Mouse (Mus musculus) limb, embryonic 15.5 days (tissue): ENCODE data around the gene Ugt1a8. TPM values are rescaled to one million over a fixed set of nuclear protein-coding genes. Genes with fewer than 3 reads are reported as not detected.
"Not testable (repeated sequence)": the region's sequence is repeated elsewhere in the genome, so short reads cannot be mapped to it uniquely, and the experiment has no call there.

Experiments used
- ATAC-seq: fragments of 200-750 bp; cut with Nextera tagmentation; 2 replicates; pipeline ENCODE4 v1.8.0; 2017; ENCODE audit warnings: low read depth, moderate TSS enrichment; ENCODE audit not compliant: insufficient number of reproducible peaks, low FRiP score, low TSS enrichment
- H3K27ac ChIP-seq: fragments of 300-500 bp; sonication (generic); 2 replicates; pipeline ENCODE4 v1.5.1; 2015; ENCODE audit warnings: moderate library complexity, mild to moderate bottlenecking, inconsistent platforms
- H3K27me3 ChIP-seq: fragments of 300-500 bp; sonication (generic); 2 replicates; pipeline ENCODE4 v1.6.1; 2015; ENCODE audit warnings: inconsistent platforms
- H3K36me3 ChIP-seq: fragments of 300-500 bp; sonication (generic); 2 replicates; pipeline ENCODE4 v1.6.1; 2015; ENCODE audit warnings: inconsistent platforms
- H3K4me1 ChIP-seq: fragments of 300-500 bp; sonication (generic); 2 replicates; pipeline ENCODE4 v1.6.1; 2015; ENCODE audit warnings: inconsistent platforms
- H3K4me2 ChIP-seq: fragments of 300-500 bp; sonication (generic); 2 replicates; pipeline ENCODE4 v1.6.1; 2015; ENCODE audit warnings: mild to moderate bottlenecking, inconsistent platforms
- H3K4me3 ChIP-seq: fragments of 300-500 bp; sonication (generic); 2 replicates; pipeline ENCODE4 v1.5.1; 2015; ENCODE audit warnings: mild to moderate bottlenecking, inconsistent platforms
- H3K9ac ChIP-seq: fragments of 300-500 bp; sonication (generic); 2 replicates; pipeline ENCODE4 v1.6.1; 2015; ENCODE audit warnings: inconsistent platforms
- H3K9me3 ChIP-seq: fragments of 300-500 bp; sonication (generic); 2 replicates; pipeline ENCODE4 v1.6.1; 2016; ENCODE audit warnings: inconsistent platforms
- WGBS: fragments of 180-500 bp; shearing (Covaris S2); methylation state at CpG from one replicate; pipeline ENCODE4 v1.1.7; 2015; 5-methylcytosine and 5-hydroxymethylcytosine counted together
- polyA plus RNA-seq: library from polyadenylated mRNA; unstranded; fragments of >200 nt; fragmentation: Nextera tagmentation; extraction: Ambion mirVana; gene quantifications from 2 replicates; pipeline ENCODE4 v1.2.1, GENCODE M21; 2015

Ugt1a8 gene
- polyA plus RNA-seq, 1 experiment from 2014 or later, result not detected

DNA sequence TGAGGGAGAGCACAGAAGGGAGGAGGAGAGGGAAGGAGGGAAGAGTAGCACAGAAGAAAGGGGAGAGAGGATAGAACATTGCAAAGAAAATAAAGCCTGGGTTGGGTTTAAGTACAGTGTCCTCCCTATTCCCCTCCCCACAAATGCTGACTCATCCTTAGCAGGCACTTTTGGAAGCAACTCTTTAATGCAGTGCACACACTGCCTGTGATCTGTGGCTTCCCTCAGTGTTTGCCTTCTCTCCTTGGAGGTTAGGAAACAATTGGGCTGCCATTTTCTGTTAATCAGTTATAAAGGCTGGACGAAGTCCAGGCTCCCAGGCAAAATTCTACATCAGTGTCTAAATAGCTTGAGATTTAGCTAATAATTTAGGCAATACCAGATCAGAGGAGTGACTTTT, 52.9 kb downstream of the Ugt1a8 start:
- H3K4me3 ChIP-seq, H3K9ac ChIP-seq, ATAC-seq, H3K9me3 ChIP-seq, H3K36me3 ChIP-seq, H3K27ac ChIP-seq, H3K4me1 ChIP-seq, H3K4me2 ChIP-seq, H3K27me3 ChIP-seq: not testable (repeated sequence)
- WGBS, result 73% methylated on average over 1 of the region's 1 CpGs

- H3K4me3 ChIP-seq, H3K36me3 ChIP-seq, ATAC-seq, H3K27me3 ChIP-seq, H3K9me3 ChIP-seq, H3K9ac ChIP-seq, H3K4me1 ChIP-seq, H3K4me2 ChIP-seq, H3K27ac ChIP-seq: not testable (repeated sequence)
- WGBS, result 2% methylated on average over 5 of the region's 5 CpGs
Measured at GRCm38 (mm10) chr1:88143966-88144675, 56.5 kb downstream of the Ugt1a8 start.

DNA sequence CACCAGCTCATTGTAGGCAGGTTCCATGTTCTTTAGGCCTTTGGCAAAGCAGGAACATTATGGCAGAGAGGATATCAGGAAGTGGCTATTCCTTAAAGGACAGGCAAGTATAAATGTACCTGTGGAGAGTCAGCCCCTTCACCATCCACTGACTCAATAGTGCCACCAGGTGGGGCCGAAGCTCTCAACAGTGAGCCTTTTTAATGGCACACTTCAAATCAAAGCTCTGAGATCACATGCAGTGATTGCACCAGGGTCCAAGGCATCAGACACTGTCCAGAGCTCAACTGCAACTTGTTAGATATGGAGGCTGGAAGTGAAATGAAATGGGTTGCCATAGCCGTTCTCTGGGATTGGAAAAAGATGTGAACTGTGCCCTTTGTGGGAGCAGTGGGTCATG, 57.7 kb downstream of the Ugt1a8 start:
- not testable (repeated sequence) for H3K27ac ChIP-seq, ATAC-seq, H3K4me1 ChIP-seq, H3K9me3 ChIP-seq, H3K36me3 ChIP-seq, H3K4me2 ChIP-seq, H3K4me3 ChIP-seq, H3K9ac ChIP-seq, H3K27me3 ChIP-seq
- WGBS, result 62% methylated on average over 2 of the region's 2 CpGs

- not testable (repeated sequence) for H3K4me2 ChIP-seq, H3K27me3 ChIP-seq, H3K9me3 ChIP-seq, ATAC-seq, H3K4me3 ChIP-seq, H3K9ac ChIP-seq, H3K4me1 ChIP-seq, H3K27ac ChIP-seq, H3K36me3 ChIP-seq
- WGBS, result 71% methylated on average over 2 of the region's 2 CpGs
Measured at GRCm38 (mm10) chr1:88150133-88150532, 62.5 kb downstream of the Ugt1a8 start.

GRCm38 (mm10) chr1:88158430-88158829, 70.8 kb downstream of the Ugt1a8 start:
- Histone ChIP-seq H3K36me3 (no peaks in the 10 kb centered on the region), H3K4me3 (no peak overlapping the region), H3K27ac (no peak overlapping the region), H3K27me3 (no peaks in the 10 kb centered on the region), H3K4me1 (no peaks in the 10 kb centered on the region), H3K9me3 (no peaks in the 10 kb centered on the region), H3K9ac (no peak overlapping the region), H3K4me2 (no peak overlapping the region)
- 78% methylated on average over 2 of the region's 2 CpGs for WGBS
- ATAC-seq, result no peak

- H3K4me3 ChIP-seq, result no peak within 1 kb of the TSS
- WGBS, result 75% methylated on average over 5 of the region's 5 CpGs
Measured at GRCm38 (mm10) chr1:88165711-88166110, 78.1 kb downstream of the Ugt1a8 start, which contains the start of gene Ugt1a5. Gene Ugt1a5 (plus strand): TSS chr1:88166012.

GRCm38 (mm10) chr1:88172190-88172589, 84.6 kb downstream of the Ugt1a8 start:
- not testable (repeated sequence) for H3K9me3 ChIP-seq
- WGBS, result 79% methylated on average over 7 of the region's 7 CpGs

More at GRCm38 (mm10) chr1:88165711-88166110, 78.1 kb downstream of the Ugt1a8 start, which contains the start of gene Ugt1a5:
- Histone ChIP-seq H3K9me3 (no peaks in the 10 kb centered on the region), H3K36me3 (no peaks in the 10 kb centered on the region), H3K4me2 (no peak within 1 kb of the TSS), H3K9ac (no peak within 1 kb of the TSS), H3K4me1 (no peaks in the 10 kb centered on the region), H3K27ac (no peak within 1 kb of the TSS), H3K27me3 (no peaks in the 10 kb centered on the region)
- ATAC-seq, result no peak

GRCm38 (mm10) chr1:88179657-88180056, 92.0 kb downstream of the Ugt1a8 start:
- Histone ChIP-seq H3K36me3 (no peaks in the 10 kb centered on the region), H3K27ac (no peak overlapping the region), H3K4me1 (no peaks in the 10 kb centered on the region), H3K4me2 (no peak overlapping the region), H3K9me3 (0 out of 2 replicates have a peak, but pooled peaks cover 3% of the 10 kb centered on the region), H3K27me3 (no peaks in the 10 kb centered on the region), H3K9ac (no peak overlapping the region), H3K4me3 (no peak overlapping the region)
- 100% methylated on average over 1 of the region's 1 CpGs for WGBS
- ATAC-seq, result no peak

More at GRCm38 (mm10) chr1:88172190-88172589, 84.6 kb downstream of the Ugt1a8 start:
- not testable (repeated sequence) for ATAC-seq, H3K4me2 ChIP-seq, H3K27ac ChIP-seq, H3K4me1 ChIP-seq, H3K36me3 ChIP-seq, H3K9ac ChIP-seq, H3K27me3 ChIP-seq, H3K4me3 ChIP-seq

GRCm38 (mm10) chr1:88186325-88186935, 98.8 kb downstream of the Ugt1a8 start:
- H3K4me2 ChIP-seq, result no peak overlapping the region
- 85% methylated on average over 5 of the region's 5 CpGs for WGBS
- no peak overlapping the region for H3K27ac ChIP-seq
- no peaks in the 10 kb centered on the region for H3K27me3 ChIP-seq
- no peaks in the 10 kb centered on the region for H3K9me3 ChIP-seq
- no peak overlapping the region for H3K9ac ChIP-seq
- H3K4me3 ChIP-seq, result no peak overlapping the region
- no peak for ATAC-seq
- H3K4me1 ChIP-seq, result no peaks in the 10 kb centered on the region
- H3K36me3 ChIP-seq, result no peaks in the 10 kb centered on the region

GRCm38 (mm10) chr1:88192136-88192535, 104.5 kb downstream of the Ugt1a8 start:
- no peaks in the 10 kb centered on the region for H3K27me3 ChIP-seq
- no peaks in the 10 kb centered on the region for H3K36me3 ChIP-seq
- no peak overlapping the region for H3K4me3 ChIP-seq
- H3K4me2 ChIP-seq, result no peak overlapping the region
- no peak for ATAC-seq
- no peaks in the 10 kb centered on the region for H3K9me3 ChIP-seq
- H3K4me1 ChIP-seq, result no peaks in the 10 kb centered on the region
- 68% methylated on average over 3 of the region's 3 CpGs for WGBS
- no peak overlapping the region for H3K9ac ChIP-seq
- H3K27ac ChIP-seq, result no peak overlapping the region

GRCm38 (mm10) chr1:88195687-88196086, 108.1 kb downstream of the Ugt1a8 start:
- Histone ChIP-seq H3K4me2 (no peak overlapping the region), H3K27me3 (no peaks in the 10 kb centered on the region), H3K36me3 (no peaks in the 10 kb centered on the region), H3K9me3 (no peaks in the 10 kb centered on the region), H3K9ac (no peak overlapping the region), H3K27ac (no peak overlapping the region), H3K4me1 (no peaks in the 10 kb centered on the region), H3K4me3 (no peak overlapping the region)
- ATAC-seq, result no peak
- 88% methylated on average over 1 of the region's 1 CpGs for WGBS

DNA sequence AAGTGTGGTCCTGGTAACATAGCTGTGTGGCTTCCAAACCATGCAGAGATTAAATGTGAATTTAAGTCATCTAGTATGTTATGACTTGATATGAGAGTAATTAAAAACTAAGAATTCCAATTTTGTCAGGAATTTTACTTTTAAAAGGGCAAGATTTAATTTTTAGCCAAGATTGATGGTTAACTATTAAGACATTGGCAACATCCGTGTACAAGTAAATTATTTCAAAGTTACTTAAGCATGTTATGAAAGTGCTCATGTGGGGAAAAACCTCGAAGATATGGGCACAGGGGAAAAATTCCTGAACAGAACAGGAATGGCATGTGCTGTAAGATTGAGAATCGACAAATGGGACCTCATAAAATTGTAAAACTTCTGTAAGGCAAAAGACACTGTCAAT, 109.8 kb downstream of the Ugt1a8 start:
- H3K4me2 ChIP-seq, result no peak overlapping the region
- 70% methylated on average over 3 of the region's 3 CpGs for WGBS
- H3K9ac ChIP-seq, result no peak overlapping the region
- H3K4me3 ChIP-seq, result no peak overlapping the region
- no peaks in the 10 kb centered on the region for H3K9me3 ChIP-seq
- no peaks in the 10 kb centered on the region for H3K4me1 ChIP-seq
- no peak overlapping the region for H3K27ac ChIP-seq
- H3K27me3 ChIP-seq, result no peaks in the 10 kb centered on the region
- no peaks in the 10 kb centered on the region for H3K36me3 ChIP-seq
- no peak for ATAC-seq
